In the genomic region with DNA sequence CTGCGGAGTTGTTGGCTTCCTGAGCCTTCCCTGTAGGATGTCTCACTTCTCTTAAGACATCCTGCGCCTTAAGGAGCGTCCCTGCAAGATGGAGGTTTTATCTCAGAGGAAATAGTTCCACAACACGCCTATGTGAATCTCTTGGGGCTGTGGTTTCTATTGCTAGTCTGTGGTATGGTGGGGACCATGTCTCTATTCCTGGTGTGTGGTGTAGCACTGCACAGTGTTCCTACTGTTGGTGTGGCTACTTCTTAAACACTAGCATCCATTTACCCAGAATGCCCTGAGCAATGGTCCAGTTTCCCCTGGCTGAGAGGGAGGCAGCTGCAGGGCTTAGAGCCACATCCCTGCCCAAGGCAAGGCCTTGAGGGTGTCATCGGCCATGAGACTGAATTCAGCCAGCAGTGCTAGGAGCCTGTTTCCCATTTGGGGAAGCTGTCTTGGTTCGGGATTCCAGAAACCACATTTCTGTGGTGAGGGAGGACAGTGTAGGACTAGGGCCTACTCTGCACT, we compare ENCODE assay signal across 21 mouse cellular contexts. TPM values are rescaled to one million over a fixed set of nuclear protein-coding genes. Genes with fewer than 3 reads are reported as not detected.
A peak's percentile ranks its signal among the peaks of the same experiment; 100 is the strongest.
DNase-seq lines count a peak whose midpoint lies in the region; ATAC-seq and TF ChIP-seq lines count a peak whose summit lies in the region.
"Had no signal": no experiment of that assay in that cellular context is flagged by ENCODE, and none has a peak within 500 bp of the region (broad histone marks: within the 10 kb centered on the region; RNA-seq: fewer than 3 reads in every experiment).

No protein-coding gene starts in this region.

- no peaks in the 10 kb centered on the region for H3K9me3 ChIP-seq in heart, embryonic 10.5 days
- H3K9me3 ChIP-seq in liver, embryonic 15.5 days (replicated peaks) = no peaks in the 10 kb centered on the region
- no peaks in the 10 kb centered on the region for H3K9me3 ChIP-seq in liver, embryonic 12.5 days (replicated peaks)
- H3K9me3 ChIP-seq in forebrain, embryonic 15.5 days = no peaks in the 10 kb centered on the region
- H3K9me3 ChIP-seq: hindbrain, embryonic 13.5 days; limb, embryonic 13.5 days; liver, embryonic 13.5 days; midbrain, embryonic 15.5 days; neural tube, embryonic 12.5 days had no signal

- no peaks in the 10 kb centered on the region for H3K27me3 ChIP-seq in heart, embryonic 10.5 days (ENCODE audit: insufficient read depth, poor library complexity, severe bottlenecking)
- H3K27me3 ChIP-seq in liver, embryonic 15.5 days = no peaks in the 10 kb centered on the region
- H3K27me3 ChIP-seq in liver, embryonic 12.5 days (replicated peaks) = no peaks in the 10 kb centered on the region; the same call in 1 of the 2 replicates
- no peaks in the 10 kb centered on the region for H3K27me3 ChIP-seq in forebrain, embryonic 15.5 days
- H3K27me3 ChIP-seq in cerebellum, adult 2 months (ENCODE audit: control insufficient read depth, insufficient read depth, low read length) = no peaks in the 10 kb centered on the region
- H3K27me3 ChIP-seq: hindbrain, embryonic 13.5 days; liver, embryonic 13.5 days; midbrain, embryonic 15.5 days; neural tube, embryonic 12.5 days had no signal

- DNase-seq in heart, embryonic 10.5 days (ENCODE audit: low spot score) = no peak
- no peak for DNase-seq in heart, adult 9 months (ENCODE audit: low spot score in 2 of 2)
- DNase-seq in cerebellum, adult 2 months = no peak
- DNase-seq: B cell, adult 2 months; cerebellum, adult 9-11 months; gastrocnemius, postnatal 25 days; kidney, adult 11 months; kidney, postnatal 4 days; layer of hippocampus, adult 9-11 months; liver, embryonic 13.5 days; lung, embryonic 14.5 days; retina, postnatal 1 day; thymus, postnatal 14 days had no signal

- H3K36me3 ChIP-seq in heart, embryonic 10.5 days = peaks cover 33% of the 10 kb centered on the region
- no peaks in the 10 kb centered on the region for H3K36me3 ChIP-seq in liver, embryonic 15.5 days (replicated peaks)
- peaks cover 13% of the 10 kb centered on the region; the same call in 1 of the 2 replicates for H3K36me3 ChIP-seq in liver, embryonic 12.5 days
- H3K36me3 ChIP-seq in forebrain, embryonic 15.5 days = no peaks in the 10 kb centered on the region
- H3K36me3 ChIP-seq: midbrain, embryonic 15.5 days had no signal

- H3K4me1 ChIP-seq in heart, embryonic 10.5 days = peaks cover 29% of the 10 kb centered on the region
- H3K4me1 ChIP-seq in liver, embryonic 15.5 days (replicated peaks) = peaks cover 2% of the 10 kb centered on the region
- peaks cover 17% of the 10 kb centered on the region; the same call in 1 of the 2 replicates for H3K4me1 ChIP-seq in liver, embryonic 12.5 days
- H3K4me1 ChIP-seq in bone marrow macrophage, adult 2 months (ENCODE audit: control insufficient read depth, insufficient read depth, low read length) = peaks cover 34% of the 10 kb centered on the region
- no peaks in the 10 kb centered on the region for H3K4me1 ChIP-seq in forebrain, embryonic 15.5 days
- H3K4me1 ChIP-seq in cerebellum, adult 2 months (ENCODE audit: control insufficient read depth, insufficient read depth, low read length) = no peaks in the 10 kb centered on the region
- H3K4me1 ChIP-seq: hindbrain, embryonic 13.5 days; limb, embryonic 13.5 days; midbrain, embryonic 15.5 days; neural tube, embryonic 12.5 days had no signal

- no peak for TF ChIP-seq POLR2A in bone marrow macrophage, adult 2 months (IDR thresholded peaks at IDR 0.05; ENCODE audit: borderline replicate concordance, low read depth, low read length)
- no peak for TF ChIP-seq POLR2A in cerebellum, adult 2 months (IDR thresholded peaks at IDR 0.05; ENCODE audit: borderline replicate concordance, insufficient read depth, low read length)

- no peak overlapping the region for H3K9ac ChIP-seq in liver, embryonic 15.5 days
- H3K9ac ChIP-seq in liver, embryonic 12.5 days = no peak overlapping the region
- H3K9ac ChIP-seq in forebrain, embryonic 15.5 days (replicated peaks) = no peak overlapping the region
- H3K9ac ChIP-seq: hindbrain, embryonic 13.5 days; limb, embryonic 13.5 days; liver, embryonic 13.5 days; lung, embryonic 14.5 days; midbrain, embryonic 15.5 days; neural tube, embryonic 12.5 days had no signal

- H3K27ac ChIP-seq in heart, embryonic 10.5 days = peak overlapping the region; percentile 78
- no peak overlapping the region for H3K27ac ChIP-seq in liver, embryonic 15.5 days (replicated peaks)
- H3K27ac ChIP-seq in liver, embryonic 12.5 days = no peak overlapping the region
- H3K27ac ChIP-seq in bone marrow macrophage, adult 2 months (ENCODE audit: insufficient read depth, low read depth, low read length) = peak overlapping the region; percentile 6; the same call in 1 of the 2 replicates
- no peak overlapping the region for H3K27ac ChIP-seq in forebrain, embryonic 15.5 days (replicated peaks)
- no peak overlapping the region for H3K27ac ChIP-seq in cerebellum, adult 2 months (ENCODE audit: insufficient read depth, low read length)
- H3K27ac ChIP-seq: hindbrain, embryonic 13.5 days; limb, embryonic 13.5 days; liver, embryonic 13.5 days; midbrain, embryonic 15.5 days; neural tube, embryonic 12.5 days had no signal

- peak; percentile 18; the same call in 1 of the 2 replicates for ATAC-seq in liver, embryonic 15.5 days (ENCODE audit: insufficient read depth)
- no peak for ATAC-seq in liver, embryonic 12.5 days
- ATAC-seq in forebrain, embryonic 15.5 days (replicated peaks) = no peak
- ATAC-seq: midbrain, embryonic 15.5 days had no signal

- no peak overlapping the region for H3K4me3 ChIP-seq in heart, embryonic 10.5 days
- H3K4me3 ChIP-seq in liver, embryonic 15.5 days (replicated peaks) = no peak overlapping the region
- no peak overlapping the region for H3K4me3 ChIP-seq in liver, embryonic 12.5 days
- H3K4me3 ChIP-seq in bone marrow macrophage, adult 2 months (ENCODE audit: insufficient read depth, low read length) = no peak overlapping the region
- H3K4me3 ChIP-seq in forebrain, embryonic 15.5 days = no peak overlapping the region
- H3K4me3 ChIP-seq in cerebellum, adult 2 months (replicated peaks; ENCODE audit: insufficient read depth, low read depth, low read length) = no peak overlapping the region
- H3K4me3 ChIP-seq: hindbrain, embryonic 13.5 days; limb, embryonic 13.5 days; liver, embryonic 13.5 days; midbrain, embryonic 15.5 days; neural tube, embryonic 12.5 days had no signal

- 60% methylated on average over 6 of the region's 6 CpGs for WGBS in heart, embryonic 10.5 days
- WGBS in liver, embryonic 15.5 days (ENCODE audit: insufficient replicate concordance) = 33% methylated on average over 6 of the region's 6 CpGs
- WGBS in liver, embryonic 12.5 days (ENCODE audit: insufficient replicate concordance) = 36% methylated on average over 6 of the region's 6 CpGs
- 76% methylated on average over 6 of the region's 6 CpGs for WGBS in forebrain, embryonic 15.5 days
- 78% methylated on average over 6 of the region's 6 CpGs for WGBS in cerebellum, adult 2 months

- TF ChIP-seq CTCF in bone marrow macrophage, adult 2 months (IDR thresholded peaks at IDR 0.05; ENCODE audit: low read depth, low read length) = no peak
- no peak for TF ChIP-seq CTCF in cerebellum, adult 2 months (IDR thresholded peaks at IDR 0.05; ENCODE audit: borderline replicate concordance, insufficient read depth, low read depth, low read length)

- no peak overlapping the region for H3K4me2 ChIP-seq in liver, embryonic 15.5 days
- no peak overlapping the region for H3K4me2 ChIP-seq in liver, embryonic 12.5 days
- no peak overlapping the region for H3K4me2 ChIP-seq in forebrain, embryonic 15.5 days (replicated peaks)
- H3K4me2 ChIP-seq: hindbrain, embryonic 13.5 days; limb, embryonic 13.5 days; liver, embryonic 13.5 days; lung, embryonic 14.5 days; midbrain, embryonic 15.5 days; neural tube, embryonic 12.5 days had no signal

RNA-seq across cellular contexts. Expression of gene Rnf213, which starts 10.5 kb away (rescaled TPM):
- 7.5 and 9.5 TPM in 2 replicates for polyA plus RNA-seq in heart, embryonic 10.5 days (2016; fragmentation: Nextera tagmentation; extraction: Ambion mirVana)
- polyA plus RNA-seq in liver, embryonic 15.5 days (2015; fragmentation: Nextera tagmentation; extraction: Ambion mirVana) = 4.2 TPM in 2 replicates
- 4.0 and 4.6 TPM in 2 replicates for polyA plus RNA-seq in liver, embryonic 12.5 days (2016; fragmentation: Nextera tagmentation; extraction: Ambion mirVana)
- polyA plus RNA-seq in bone marrow macrophage, adult 2 months (2012; ENCODE audit: insufficient read depth, insufficient read length, missing spikeins) = 181 and 187 TPM in 2 replicates
- polyA plus RNA-seq in forebrain, embryonic 15.5 days (2015; fragmentation: Nextera tagmentation; extraction: Ambion mirVana) = 0.75 and 1.4 TPM in 2 replicates
- polyA plus RNA-seq in cerebellum, adult 2 months (2012; rRNA removed) = 7.3 and 7.5 TPM in 2 replicates

RNA-seq across cellular contexts. Expression of gene Slc26a11, which starts 27.0 kb away (rescaled TPM):
- polyA plus RNA-seq in heart, embryonic 10.5 days (2016; fragmentation: Nextera tagmentation; extraction: Ambion mirVana) = 10.8 and 11.2 TPM in 2 replicates
- 1.6 and 2.6 TPM in 2 replicates for polyA plus RNA-seq in liver, embryonic 15.5 days (2015; fragmentation: Nextera tagmentation; extraction: Ambion mirVana)
- polyA plus RNA-seq in liver, embryonic 12.5 days (2016; fragmentation: Nextera tagmentation; extraction: Ambion mirVana) = 2.6 and 2.9 TPM in 2 replicates
- 50.6 and 63.4 TPM in 2 replicates for polyA plus RNA-seq in bone marrow macrophage, adult 2 months (2012; ENCODE audit: insufficient read depth, insufficient read length, missing spikeins)
- 3.5 and 3.9 TPM in 2 replicates for polyA plus RNA-seq in forebrain, embryonic 15.5 days (2015; fragmentation: Nextera tagmentation; extraction: Ambion mirVana)
- 12.9 and 15.6 TPM in 2 replicates for polyA plus RNA-seq in cerebellum, adult 2 months (2012; rRNA removed)

RNA-seq across cellular contexts. Expression of gene Sgsh, which starts 27.1 kb away (rescaled TPM):
- polyA plus RNA-seq in heart, embryonic 10.5 days (2016; fragmentation: Nextera tagmentation; extraction: Ambion mirVana) = 7.1 and 7.9 TPM in 2 replicates
- 1.9 and 2.3 TPM in 2 replicates for polyA plus RNA-seq in liver, embryonic 15.5 days (2015; fragmentation: Nextera tagmentation; extraction: Ambion mirVana)
- polyA plus RNA-seq in liver, embryonic 12.5 days (2016; fragmentation: Nextera tagmentation; extraction: Ambion mirVana) = 3.0 and 3.3 TPM in 2 replicates
- 39.6 and 41.9 TPM in 2 replicates for polyA plus RNA-seq in bone marrow macrophage, adult 2 months (2012; ENCODE audit: insufficient read depth, insufficient read length, missing spikeins)
- 3.0 and 3.7 TPM in 2 replicates for polyA plus RNA-seq in forebrain, embryonic 15.5 days (2015; fragmentation: Nextera tagmentation; extraction: Ambion mirVana)
- polyA plus RNA-seq in cerebellum, adult 2 months (2012; rRNA removed) = 8.8 and 9.4 TPM in 2 replicates

Comparison
In these comparisons a context has a peak if more than half of its experiments do, and no peak if none do; other contexts are left out.
1. H3K27ac ChIP-seq: peak in heart, embryonic 10.5 days (single experiment) and bone marrow macrophage, adult 2 months (single experiment); none in liver, embryonic 15.5 days (single experiment), liver, embryonic 12.5 days (single experiment), forebrain, embryonic 15.5 days (single experiment) and cerebellum, adult 2 months (single experiment).
2. RNA of gene Rnf213, which starts 10.5 kb away (polyA plus RNA-seq): 181 to 187 TPM in bone marrow macrophage, adult 2 months; 7.5 to 9.5 TPM in heart, embryonic 10.5 days, 7.3 to 7.5 TPM in cerebellum, adult 2 months, 4.0 to 4.6 TPM in liver, embryonic 12.5 days, 4.2 TPM in liver, embryonic 15.5 days and 0.75 to 1.4 TPM in forebrain, embryonic 15.5 days; every median in the first group is over 10 times any median in the second.